Mouse (Mus musculus) lung, embryonic 16.5 days (tissue): ENCODE results near the gene Rpl32. TPM values are rescaled to one million over a fixed set of nuclear protein-coding genes. Genes with fewer than 3 reads are reported as not detected.

ENCODE experiments used
- ATAC-seq: fragments of 200-750 bp; cut with Nextera tagmentation; 2 replicates; pipeline ENCODE4 v1.8.0; 2017; ENCODE audit warnings: low read depth, mild to moderate bottlenecking, moderate library complexity
- H3K27ac ChIP-seq: fragments of 300-500 bp; sonication (generic); 2 replicates; pipeline ENCODE4 v1.5.1; 2014; ENCODE audit warnings: mild to moderate bottlenecking, control low read depth, low read length
- H3K27me3 ChIP-seq: fragments of 300-500 bp; sonication (generic); 2 replicates; pipeline ENCODE4 v1.6.1; 2014; ENCODE audit warnings: low read depth, low read length, mixed read lengths; ENCODE audit not compliant: control insufficient read depth, insufficient read depth
- H3K36me3 ChIP-seq: fragments of 300-500 bp; sonication (generic); 2 replicates; pipeline ENCODE4 v1.6.1; 2014; ENCODE audit warnings: low read length; ENCODE audit not compliant: control insufficient read depth, insufficient read depth
- H3K4me1 ChIP-seq: fragments of 300-500 bp; sonication (generic); replicated peaks from 2 replicates; pipeline ENCODE4 v1.6.1; 2014; ENCODE audit warnings: low read length, mixed read lengths; ENCODE audit not compliant: control insufficient read depth, insufficient read depth
- H3K4me2 ChIP-seq: fragments of 300-500 bp; sonication (generic); 2 replicates; pipeline ENCODE4 v1.6.1; 2014; ENCODE audit warnings: low read depth, low read length, control low read depth
- H3K4me3 ChIP-seq: fragments of 300-500 bp; sonication (generic); 2 replicates; pipeline ENCODE4 v1.5.1; 2014; ENCODE audit warnings: mild to moderate bottlenecking, low read length, control low read depth
- H3K9ac ChIP-seq: fragments of 300-500 bp; sonication (generic); 2 replicates; pipeline ENCODE4 v1.6.1; 2014; ENCODE audit warnings: low read length, control low read depth
- H3K9me3 ChIP-seq: fragments of 300-500 bp; sonication (generic); 2 replicates; pipeline ENCODE4 v1.6.1; 2016; ENCODE audit warnings: low read length; ENCODE audit not compliant: control insufficient read depth
- WGBS: fragments of 180-500 bp; shearing (Covaris S2); extraction: QIAGEN DNeasy Blood & Tissue Kit; methylation state at CpG from one replicate; pipeline ENCODE4 v1.1.7; 2014; 5-methylcytosine and 5-hydroxymethylcytosine counted together
- polyA plus RNA-seq: library from polyadenylated mRNA; unstranded; fragments of >200 nt; fragmentation: Nextera tagmentation; extraction: Ambion mirVana; gene quantifications from 2 replicates; pipeline ENCODE4 v1.2.1, GENCODE M21; 2015

The Rpl32 gene
- polyA plus RNA-seq, 1 experiment from 2014 or later = 2,268 TPM

DNA sequence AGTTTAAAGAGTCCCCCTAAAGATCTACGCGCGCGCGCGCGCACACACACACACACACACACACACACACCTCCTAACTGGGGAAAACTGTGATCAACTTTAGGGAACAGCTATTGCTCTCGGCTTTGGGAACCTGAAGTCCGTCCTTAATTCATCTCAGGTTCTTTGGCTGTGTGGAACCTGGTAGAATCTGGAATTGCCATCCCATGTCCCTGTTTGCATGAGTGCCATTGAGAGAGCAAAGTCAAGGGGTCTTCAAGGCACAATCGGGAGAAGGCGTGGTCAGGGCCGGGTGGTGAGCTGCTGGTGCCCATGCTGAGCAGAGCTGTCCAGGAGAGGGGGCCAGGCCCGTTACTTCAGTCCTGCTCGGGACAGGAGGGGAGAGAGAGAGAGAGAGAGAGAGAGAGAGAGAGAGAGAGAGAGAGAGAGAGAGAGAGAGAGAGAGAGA, 34.6 kb downstream of the Rpl32 start:
- WGBS = 2% methylated on average over 14 of the region's 14 CpGs
- H3K9ac ChIP-seq = peak overlapping the region; percentile 67
- H3K27ac ChIP-seq = peak overlapping the region; percentile 68
- peak; percentile 76 for ATAC-seq
- peak overlapping the region; percentile 84 for H3K4me2 ChIP-seq
- no peaks in the 10 kb centered on the region for H3K9me3 ChIP-seq
- H3K27me3 ChIP-seq = no peaks in the 10 kb centered on the region
- H3K4me1 ChIP-seq = peaks cover 24% of the 10 kb centered on the region
- peaks cover 1% of the 10 kb centered on the region; the same call in 1 of the 2 replicates for H3K36me3 ChIP-seq
- peak overlapping the region; percentile 89 for H3K4me3 ChIP-seq

DNA sequence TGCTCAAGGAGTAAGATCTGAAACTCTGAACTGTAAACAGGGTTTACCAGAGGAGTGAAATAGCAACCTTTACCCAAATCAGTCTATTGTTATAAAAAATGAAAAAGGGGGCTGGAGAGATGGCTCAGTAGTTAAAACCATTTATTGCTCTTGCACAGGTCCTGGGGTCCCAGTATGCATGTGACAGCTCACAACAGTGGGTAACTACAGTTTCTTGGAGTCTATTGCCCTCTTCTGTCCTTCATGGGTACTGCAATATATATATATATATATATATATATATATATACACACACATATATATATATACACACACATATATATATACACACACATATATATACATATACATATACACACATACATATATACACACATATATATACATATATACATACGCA, 35.9 kb downstream of the Rpl32 start:
- H3K4me3 ChIP-seq = no peak overlapping the region
- ATAC-seq = no peak
- H3K4me2 ChIP-seq = no peak overlapping the region
- H3K9me3 ChIP-seq = no peaks in the 10 kb centered on the region
- no peak overlapping the region for H3K9ac ChIP-seq
- H3K27me3 ChIP-seq = no peaks in the 10 kb centered on the region
- 81% methylated on average over 1 of the region's 1 CpGs for WGBS
- H3K27ac ChIP-seq = no peak overlapping the region
- H3K36me3 ChIP-seq = no peaks in the 10 kb centered on the region
- peaks cover 24% of the 10 kb centered on the region for H3K4me1 ChIP-seq

DNA sequence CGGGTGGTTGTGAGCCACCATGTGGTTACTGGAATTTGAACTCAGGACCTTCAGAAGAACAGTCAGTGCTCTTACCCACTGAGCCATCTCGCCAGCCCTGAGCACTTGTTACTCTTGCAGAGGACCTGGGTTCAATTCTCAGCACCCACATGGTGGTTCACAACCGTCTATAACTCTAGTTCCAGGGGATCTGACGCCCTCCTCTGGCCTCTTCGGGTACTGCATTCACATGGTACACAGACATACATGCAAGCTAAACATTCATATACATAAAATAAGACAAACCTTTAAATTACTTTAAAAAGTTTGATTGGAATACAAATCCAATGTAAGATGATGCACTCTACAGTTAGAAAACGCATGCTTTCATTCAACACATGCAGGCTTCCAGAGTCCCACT, 36.3 kb downstream of the Rpl32 start:
- no peak overlapping the region for H3K9ac ChIP-seq
- H3K27ac ChIP-seq = no peak overlapping the region
- no peaks in the 10 kb centered on the region for H3K36me3 ChIP-seq
- ATAC-seq = no peak
- no peak overlapping the region for H3K4me3 ChIP-seq
- H3K9me3 ChIP-seq = no peaks in the 10 kb centered on the region
- 77% methylated on average over 6 of the region's 6 CpGs for WGBS
- no peaks in the 10 kb centered on the region for H3K27me3 ChIP-seq
- H3K4me1 ChIP-seq = peaks cover 24% of the 10 kb centered on the region
- H3K4me2 ChIP-seq = no peak overlapping the region

DNA sequence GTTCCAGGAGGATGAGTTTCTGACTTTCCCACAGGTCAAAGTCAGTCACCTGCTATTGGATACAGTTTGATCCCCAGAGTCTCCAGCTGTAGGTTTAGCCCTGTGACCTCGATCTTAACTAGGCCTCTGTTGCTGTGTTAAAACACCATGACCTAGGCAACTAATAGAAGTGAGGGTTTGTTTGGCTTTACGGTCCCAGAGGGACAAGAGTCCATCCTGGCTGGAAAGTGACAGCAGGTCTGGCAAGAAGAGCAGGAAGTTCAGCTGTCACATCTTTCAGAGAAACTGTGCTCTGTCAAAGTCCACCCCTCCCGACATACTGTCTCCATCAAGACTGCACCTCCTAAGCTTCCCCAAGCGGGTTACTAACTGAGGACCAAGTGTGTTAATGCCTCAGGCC, 37.7 kb downstream of the Rpl32 start:
- H3K36me3 ChIP-seq = no peaks in the 10 kb centered on the region
- no peak for ATAC-seq
- H3K4me1 ChIP-seq = peaks cover 11% of the 10 kb centered on the region
- H3K9me3 ChIP-seq = no peaks in the 10 kb centered on the region
- no peak overlapping the region for H3K27ac ChIP-seq
- H3K4me2 ChIP-seq = no peak overlapping the region
- WGBS = 65% methylated on average over 4 of the region's 4 CpGs
- no peaks in the 10 kb centered on the region for H3K27me3 ChIP-seq
- H3K9ac ChIP-seq = no peak overlapping the region
- no peak overlapping the region for H3K4me3 ChIP-seq

DNA sequence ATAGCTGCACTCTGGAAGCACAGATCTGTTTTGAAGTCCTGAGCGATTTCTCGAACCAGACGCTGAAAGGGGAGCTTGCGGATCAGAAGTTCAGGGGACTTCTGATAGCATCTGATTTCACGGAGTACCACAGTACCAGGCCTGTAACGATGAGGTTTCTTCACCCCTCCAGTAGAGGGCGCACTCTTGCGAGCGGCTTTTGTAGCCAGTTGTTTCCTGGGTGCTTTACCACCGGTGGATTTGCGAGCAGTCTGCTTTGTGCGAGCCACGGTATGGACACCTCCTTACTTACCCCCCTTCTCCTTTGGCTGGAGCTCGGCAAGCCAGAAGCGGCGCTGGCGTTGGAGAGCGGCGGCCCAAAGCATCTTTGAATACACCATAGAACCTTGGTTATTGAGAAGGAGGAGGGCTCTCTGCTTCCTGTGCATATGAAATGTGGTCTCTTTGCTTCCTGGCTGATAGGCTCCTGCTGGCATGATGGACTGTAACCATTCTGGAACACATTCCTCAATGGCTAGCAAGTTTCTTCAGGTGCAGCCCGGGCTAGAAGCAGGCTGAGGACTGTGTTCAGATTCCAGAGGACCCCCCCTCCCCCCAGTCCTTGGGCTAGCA, 38.4 kb downstream of the Rpl32 start:
- H3K4me1 ChIP-seq = peaks cover 4% of the 10 kb centered on the region; the same call in 1 of the 2 replicates
- H3K27me3 ChIP-seq = no peaks in the 10 kb centered on the region
- H3K36me3 ChIP-seq = no peaks in the 10 kb centered on the region
- no peak overlapping the region for H3K4me3 ChIP-seq
- no peak overlapping the region for H3K27ac ChIP-seq
- no peak overlapping the region for H3K9ac ChIP-seq
- WGBS = 82% methylated on average over 20 of the region's 20 CpGs
- H3K9me3 ChIP-seq = no peaks in the 10 kb centered on the region
- H3K4me2 ChIP-seq = no peak overlapping the region
- no peak for ATAC-seq

DNA sequence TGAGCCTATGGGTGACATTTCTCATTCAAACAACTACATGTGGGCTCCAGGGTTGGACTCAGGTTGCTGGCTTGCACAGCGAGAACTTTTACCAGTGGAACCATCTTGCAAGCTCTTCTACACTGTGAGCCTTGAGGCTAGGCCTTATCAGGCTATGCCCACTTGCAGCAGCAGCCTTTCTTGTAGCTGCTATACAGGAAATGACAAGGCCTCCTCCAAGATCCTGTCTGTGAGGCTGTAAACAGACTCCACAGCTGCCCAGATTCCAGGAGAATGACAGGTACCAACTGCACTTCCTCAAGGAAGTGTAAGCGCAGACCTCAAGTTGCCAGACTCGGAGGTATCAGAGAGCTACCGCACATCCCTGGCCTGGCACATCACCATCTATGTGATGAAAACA, 40.3 kb downstream of the Rpl32 start:
- no peaks in the 10 kb centered on the region for H3K27me3 ChIP-seq
- H3K4me1 ChIP-seq = peaks cover 8% of the 10 kb centered on the region
- H3K4me2 ChIP-seq = no peak overlapping the region
- H3K9me3 ChIP-seq = no peaks in the 10 kb centered on the region
- no peaks in the 10 kb centered on the region for H3K36me3 ChIP-seq
- ATAC-seq = 0 out of 2 replicates have a peak, but pooled peaks have one; percentile 18
- H3K27ac ChIP-seq = peak overlapping the region; percentile 60
- no peak overlapping the region for H3K9ac ChIP-seq
- WGBS = 60% methylated on average over 4 of the region's 4 CpGs
- H3K4me3 ChIP-seq = no peak overlapping the region

DNA sequence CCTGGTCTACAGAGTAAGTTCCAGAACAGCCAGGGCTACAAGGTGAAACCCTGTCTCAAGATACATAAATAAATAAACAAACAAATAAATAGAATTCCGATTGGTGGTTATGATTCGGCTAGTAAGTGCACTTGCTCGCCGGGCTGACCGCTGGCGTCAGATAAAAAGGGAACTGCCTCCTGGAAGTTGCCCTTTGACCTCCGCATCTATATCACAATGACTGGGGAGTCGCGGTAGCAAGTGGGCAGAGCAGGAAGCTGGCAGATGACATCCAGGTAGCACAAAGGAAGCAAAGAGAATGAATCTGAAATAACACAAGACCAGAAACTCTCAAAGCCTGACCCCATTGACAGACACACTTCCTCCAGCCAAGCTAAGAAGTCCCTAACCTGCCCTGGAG, 41.2 kb downstream of the Rpl32 start:
- no peak overlapping the region for H3K4me2 ChIP-seq
- H3K27me3 ChIP-seq = no peaks in the 10 kb centered on the region
- no peaks in the 10 kb centered on the region for H3K36me3 ChIP-seq
- peaks cover 12% of the 10 kb centered on the region for H3K4me1 ChIP-seq
- no peak overlapping the region for H3K9ac ChIP-seq
- H3K9me3 ChIP-seq = no peaks in the 10 kb centered on the region
- H3K4me3 ChIP-seq = no peak overlapping the region
- no peak for ATAC-seq
- 49% methylated on average over 9 of the region's 9 CpGs for WGBS
- H3K27ac ChIP-seq = peak overlapping the region; percentile 60

DNA sequence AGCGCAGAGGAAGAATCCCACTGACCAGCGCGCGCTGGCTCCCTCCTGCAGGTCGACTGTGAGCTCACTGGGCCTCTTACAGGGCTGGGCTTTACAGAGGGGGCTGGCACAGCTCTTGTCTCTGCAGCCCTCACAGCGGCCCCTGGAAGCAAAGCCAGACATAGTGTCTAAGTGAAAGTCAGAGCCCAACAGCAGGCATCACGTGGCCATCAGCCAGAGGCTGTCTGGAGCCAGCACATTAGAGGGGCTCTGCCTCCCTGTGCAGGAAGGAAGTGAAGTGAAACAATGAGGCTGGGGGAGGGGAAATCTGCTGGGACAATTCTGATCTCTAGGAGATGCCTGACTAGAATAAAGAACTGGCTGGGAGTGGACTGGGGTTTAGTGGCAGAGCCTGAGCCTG, 44.4 kb downstream of the Rpl32 start:
- peak; percentile 95 for ATAC-seq
- whole genome bisulfite sequencing = 15% methylated on average over 7 of the region's 7 CpGs
- H3K4me2 ChIP-seq = peak overlapping the region; percentile 46
- no peaks in the 10 kb centered on the region for H3K27me3 ChIP-seq
- H3K4me1 ChIP-seq = peaks cover 19% of the 10 kb centered on the region
- no peaks in the 10 kb centered on the region for H3K36me3 ChIP-seq
- H3K9ac ChIP-seq = peak overlapping the region; percentile 60
- no peaks in the 10 kb centered on the region for H3K9me3 ChIP-seq
- 0 out of 2 replicates have a peak overlapping the region, but pooled peaks have one; percentile 7 for H3K4me3 ChIP-seq
- peak overlapping the region; percentile 90 for H3K27ac ChIP-seq

DNA sequence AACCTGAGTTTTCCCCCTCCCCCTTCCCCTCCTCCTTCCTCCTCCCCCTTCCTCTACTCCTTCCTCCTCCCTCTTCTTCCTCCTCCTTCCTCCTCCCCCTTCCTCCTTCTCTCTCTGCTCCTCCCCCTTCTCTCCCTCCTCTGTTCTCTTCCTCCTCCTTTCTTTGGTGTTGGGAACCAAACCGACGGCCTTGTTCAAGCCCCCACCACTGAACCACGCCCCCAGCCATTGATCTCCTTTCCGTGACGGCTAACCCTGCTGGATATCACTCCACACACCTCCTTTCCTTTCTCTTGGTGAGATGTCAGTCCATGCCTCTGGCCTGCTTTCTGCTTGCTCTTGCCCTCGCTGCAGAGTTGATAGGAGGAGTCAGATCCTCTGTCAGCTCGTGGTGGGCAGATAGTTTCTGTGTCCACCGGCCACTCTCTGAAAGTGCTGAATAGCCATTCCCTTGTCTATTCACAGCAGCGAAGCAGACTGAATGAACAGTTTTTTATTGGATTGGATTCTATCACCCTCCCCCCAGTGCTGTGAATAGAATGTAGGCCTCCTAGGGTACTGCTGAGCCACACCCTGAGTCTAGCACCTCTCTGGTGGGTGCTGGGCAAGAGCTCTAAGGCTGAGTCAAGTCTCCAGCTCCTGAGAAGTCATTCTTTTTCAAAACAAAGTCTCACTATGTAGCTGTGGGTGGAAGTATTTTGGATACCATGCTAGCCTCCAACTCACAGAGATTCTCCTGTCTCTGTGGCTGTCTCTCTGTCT, 46.4 kb downstream of the Rpl32 start, which contains the start of gene Tmem40:
Gene Tmem40 (minus strand): TSS at position 416 of the 762 bp plus-strand sequence.
- peak; percentile 16; the same call in 1 of the 2 replicates for ATAC-seq
- peak within 1 kb of the TSS; percentile 32; the same call in 1 of the 2 replicates for H3K4me2 ChIP-seq
- no peaks in the 10 kb centered on the region for H3K36me3 ChIP-seq
- H3K4me3 ChIP-seq = no peak within 1 kb of the TSS
- peaks cover 21% of the 10 kb centered on the region for H3K4me1 ChIP-seq
- H3K27ac ChIP-seq = peak within 1 kb of the TSS; percentile 75
- H3K9me3 ChIP-seq = no peaks in the 10 kb centered on the region
- no peaks in the 10 kb centered on the region for H3K27me3 ChIP-seq
- peak within 1 kb of the TSS; percentile 24; the same call in 1 of the 2 replicates for H3K9ac ChIP-seq
- WGBS = 5% methylated on average over 9 of the region's 9 CpGs
